Mouse (Mus musculus) liver, embryonic 14.5 days (tissue): Measurements from ENCODE around the gene Dtx3. TPM values are rescaled to one million over a fixed set of nuclear protein-coding genes. Genes with fewer than 3 reads are reported as not detected.
A peak's percentile ranks its signal among the peaks of the same experiment; 100 is the strongest.

Experiments used
- ATAC-seq: fragments of 200-750 bp; cut with Nextera tagmentation; 2 replicates; pipeline ENCODE4 v1.8.0; 2017; ENCODE audit warnings: moderate number of reproducible peaks, mild to moderate bottlenecking, moderate library complexity; ENCODE audit not compliant: insufficient read depth
- DNase-seq, 3 experiments: peaks; one replicate each; pipeline ENCODE4 v3.0.0-alpha.2; 2012 to 2013; ENCODE audit warnings: low read depth in 3 of 3, low spot score in 3 of 3
- H3K27ac ChIP-seq: fragments of 300-500 bp; sonication (generic); 2 replicates; pipeline ENCODE4 v1.5.1; 2014; ENCODE audit warnings: moderate library complexity, mild to moderate bottlenecking, control low read depth, inconsistent platforms
- H3K27me3 ChIP-seq: fragments of 300-500 bp; sonication (generic); 2 replicates; pipeline ENCODE4 v1.6.1; 2014; ENCODE audit warnings: mild to moderate bottlenecking, low read length, moderate library complexity; ENCODE audit not compliant: control insufficient read depth, insufficient read depth
- H3K36me3 ChIP-seq: fragments of 300-500 bp; sonication (generic); replicated peaks from 2 replicates; pipeline ENCODE4 v1.6.1; 2014; ENCODE audit warnings: low read depth; ENCODE audit not compliant: control insufficient read depth, insufficient read depth
- H3K4me1 ChIP-seq, 2 experiments: fragments of 200-500 bp in 1 of 2; fragments of 300-500 bp in 1 of 2; sonication (generic) in 1 of 2; replicated peaks; 2 replicates each; pipeline ENCODE4 v1.6.1; 2012 to 2014; ENCODE audit warnings: antibody characterized with exemption in 1 of 2, inconsistent platforms in 1 of 2, low read length in 1 of 2; ENCODE audit not compliant: control insufficient read depth in 2 of 2, insufficient read depth in 2 of 2
- H3K4me2 ChIP-seq: fragments of 300-500 bp; sonication (generic); 2 replicates; pipeline ENCODE4 v1.6.1; 2014; ENCODE audit warnings: low read depth, mild to moderate bottlenecking, control low read depth, moderate library complexity
- H3K4me3 ChIP-seq, 2 experiments: fragments of 200-500 bp in 1 of 2; fragments of 300-500 bp in 1 of 2; sonication (generic) in 1 of 2; 2 replicates each; pipeline ENCODE4 v1.5.1; 2012 to 2014; ENCODE audit warnings: low read depth in 2 of 2, low read length in 2 of 2, mild to moderate bottlenecking in 2 of 2, control low read depth in 1 of 2, inconsistent platforms in 1 of 2, moderate library complexity in 1 of 2; ENCODE audit not compliant: insufficient read depth in 1 of 2
- H3K9ac ChIP-seq: fragments of 300-500 bp; sonication (generic); replicated peaks from 2 replicates; pipeline ENCODE4 v1.6.1; 2014; ENCODE audit warnings: mild to moderate bottlenecking, control low read depth, moderate library complexity
- H3K9me3 ChIP-seq: fragments of 300-500 bp; sonication (generic); 2 replicates; pipeline ENCODE4 v1.6.1; 2016; ENCODE audit warnings: low read length, mixed read lengths; ENCODE audit not compliant: control insufficient read depth
- CTCF ChIP-seq: IDR thresholded peaks from 2 replicates; pipeline ENCODE4 v1.5.1; 2016; ENCODE audit warnings: antibody characterized with exemption, low read depth, control low read depth
- EP300 ChIP-seq: IDR thresholded peaks from 2 replicates; pipeline ENCODE4 v1.6.1; 2016; ENCODE audit warnings: antibody characterized with exemption, low read depth
- WGBS: fragments of 180-500 bp; shearing (Covaris S2); extraction: QIAGEN DNeasy Blood & Tissue Kit; methylation state at CpG from one replicate; pipeline ENCODE4 v1.1.7; 2014; ENCODE audit not compliant: insufficient replicate concordance; 5-methylcytosine and 5-hydroxymethylcytosine counted together
- polyA plus RNA-seq, 2 experiments: library from polyadenylated mRNA; depleted of rRNA in 1 of 2; stranded (reverse) in 1 of 2; unstranded in 1 of 2; fragments of >200 nt; fragmentation: Nextera tagmentation in 1 of 2; extraction: Ambion mirVana in 1 of 2; gene quantifications; 2 replicates each; pipeline versions ENCODE4 v1.2.1 to v1.2.3; 2012 to 2014

Gene Dtx3
- 35.9 and 38.6 TPM in 2 replicates for polyA plus RNA-seq (2012; rRNA removed)
- 11.2 and 15.0 TPM in 2 replicates for polyA plus RNA-seq (2014; fragmentation: Nextera tagmentation; extraction: Ambion mirVana)

DNA sequence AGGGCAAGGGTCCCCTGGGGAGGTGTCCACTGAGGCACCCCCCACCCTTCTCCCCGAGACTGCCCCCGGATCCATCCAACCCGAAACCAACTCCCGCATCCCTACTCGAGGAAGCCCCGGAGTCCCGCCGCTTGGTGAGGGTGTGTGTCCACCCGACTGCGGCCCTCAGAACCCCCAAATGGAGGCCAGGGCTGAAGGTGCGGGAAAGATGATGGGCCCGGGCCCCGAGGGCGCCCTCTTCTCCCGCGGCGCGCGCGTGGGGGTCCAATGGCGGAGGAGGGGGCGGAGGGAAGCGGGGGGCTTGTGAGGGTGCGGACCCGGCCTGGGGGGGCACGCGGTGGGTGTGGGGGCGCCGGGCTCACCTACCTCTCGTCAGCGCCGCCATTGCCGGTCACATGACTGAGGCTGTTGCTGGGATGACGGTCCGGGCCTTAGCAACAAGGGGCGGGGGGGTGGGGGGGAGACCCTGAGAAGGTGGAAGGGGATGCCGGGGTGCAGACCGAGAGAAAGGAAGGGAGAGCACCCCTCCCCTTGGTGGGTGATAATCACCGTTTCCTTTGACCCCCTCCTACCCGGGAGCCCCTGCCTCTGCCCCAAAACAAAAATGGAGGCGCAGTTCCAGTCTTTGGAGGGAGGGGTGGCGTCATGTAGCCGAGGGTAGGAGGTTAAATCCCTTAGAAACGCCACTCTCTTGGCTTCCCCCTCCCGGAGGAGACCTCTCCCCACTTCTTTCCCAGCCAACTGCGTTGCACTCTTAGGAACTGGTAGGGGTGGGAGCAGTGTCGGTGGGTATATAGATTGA lies at the start of gene Dtx3:
TSS of gene Dtx3 (minus strand) at position 401 of the 802 bp plus-strand sequence.
- no peaks in the 10 kb centered on the region for H3K27me3 ChIP-seq
- ATAC-seq (peak; percentile 55), DNase-seq (no peak)
- peak within 1 kb of the TSS; percentile 58 to 89 for H3K4me3 ChIP-seq
- peak within 1 kb of the TSS; percentile 97 for H3K9ac ChIP-seq
- H3K27ac ChIP-seq, result peak within 1 kb of the TSS; percentile 82
- 1% methylated on average over 32 of the region's 47 CpGs for WGBS
- H3K4me2 ChIP-seq, result peak within 1 kb of the TSS; percentile 94
- peaks cover 30 to 31% of the 10 kb centered on the region in 2 experiments for H3K4me1 ChIP-seq
- no peaks in the 10 kb centered on the region for H3K9me3 ChIP-seq
- no peak for TF ChIP-seq EP300
- no peak for TF ChIP-seq CTCF
- peaks cover 34% of the 10 kb centered on the region for H3K36me3 ChIP-seq

- H3K27me3 ChIP-seq, result peaks cover 17% of the 10 kb centered on the region
- ATAC-seq (no peak), DNase-seq (no peak)
- H3K9me3 ChIP-seq, result no peaks in the 10 kb centered on the region
- H3K9ac ChIP-seq, result no peak overlapping the region
- H3K27ac ChIP-seq, result no peak overlapping the region
- H3K36me3 ChIP-seq, result no peaks in the 10 kb centered on the region
- 48% methylated on average over 18 of the region's 18 CpGs for WGBS
- no peak overlapping the region for H3K4me2 ChIP-seq
- H3K4me3 ChIP-seq, result no peak overlapping the region
- no peaks in the 10 kb centered on the region for H3K4me1 ChIP-seq
- TF ChIP-seq EP300 (no peak), CTCF (no peak)
Observed at GRCm38 (mm10) chr10:127238241-127238824, 42.8 kb upstream of the Dtx3 start.

DNA sequence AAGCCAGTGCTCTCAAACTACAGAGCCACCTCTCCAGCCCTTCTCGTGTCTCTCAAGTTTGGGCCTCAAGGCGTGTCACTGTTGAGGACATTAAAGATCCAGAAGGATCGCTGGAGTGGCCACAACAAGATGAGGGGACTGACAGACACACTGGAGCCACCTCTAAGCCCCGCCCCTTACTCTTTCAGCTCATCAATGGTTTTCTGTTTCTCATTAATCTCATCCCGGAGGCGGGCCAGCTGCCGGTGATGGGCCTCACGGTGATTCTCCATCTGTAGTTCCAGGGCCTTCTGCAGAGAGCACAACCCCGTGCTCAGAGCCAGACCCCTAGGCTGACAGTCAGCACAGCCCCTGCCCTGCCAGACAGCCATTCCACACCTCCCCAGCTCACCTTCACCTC lies 41.0 kb upstream of the Dtx3 start:
- Histone ChIP-seq H3K27ac (no peak overlapping the region), H3K4me2 (no peak overlapping the region), H3K4me1 (no peaks in the 10 kb centered on the region), H3K9me3 (no peaks in the 10 kb centered on the region), H3K4me3 (no peak overlapping the region), H3K36me3 (no peaks in the 10 kb centered on the region), H3K27me3 (peaks cover 17% of the 10 kb centered on the region), H3K9ac (no peak overlapping the region)
- 52% methylated on average over 9 of the region's 9 CpGs for WGBS
- DNase-seq (no peak), ATAC-seq (no peak)
- TF ChIP-seq EP300, result no peak
- TF ChIP-seq CTCF, result no peak

DNA sequence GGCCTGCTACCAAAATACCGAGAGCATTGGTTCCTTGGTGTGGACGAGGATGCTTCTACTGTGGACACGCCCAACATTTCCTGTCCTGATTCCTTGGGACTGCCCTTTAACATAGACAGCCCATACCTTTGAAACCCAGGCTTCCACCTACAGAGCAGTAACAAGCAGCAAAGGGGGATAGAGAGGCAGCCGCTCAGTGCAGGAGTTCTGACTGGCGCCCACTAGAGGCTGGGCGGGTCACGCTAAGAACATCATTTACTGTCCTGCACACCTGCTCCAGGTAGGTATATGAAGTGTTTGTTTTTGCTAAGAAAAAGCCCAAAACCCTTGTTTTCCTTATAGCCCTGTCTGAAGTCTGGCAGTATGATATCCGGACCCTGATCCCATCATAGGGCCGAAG lies 37.6 kb upstream of the Dtx3 start:
- Histone ChIP-seq H3K36me3 (no peaks in the 10 kb centered on the region), H3K9me3 (no peaks in the 10 kb centered on the region), H3K9ac (no peak overlapping the region), H3K4me3 (no peak overlapping the region), H3K4me1 (no peaks in the 10 kb centered on the region), H3K27me3 (peaks cover 11% of the 10 kb centered on the region; the same call in 1 of the 2 replicates), H3K4me2 (no peak overlapping the region), H3K27ac (no peak overlapping the region)
- WGBS, result 70% methylated on average over 9 of the region's 9 CpGs
- no peak for ATAC-seq
- no peak for TF ChIP-seq EP300
- TF ChIP-seq CTCF, result peak; percentile 66
- DNase-seq, result no peak

- peaks cover 2% of the 10 kb centered on the region; the same call in 1 of the 2 replicates for H3K27me3 ChIP-seq
- H3K4me1 ChIP-seq, result no peaks in the 10 kb centered on the region
- ATAC-seq, result no peak
- 71% methylated on average over 14 of the region's 14 CpGs for WGBS
- no peak overlapping the region for H3K9ac ChIP-seq
- no peaks in the 10 kb centered on the region for H3K36me3 ChIP-seq
- TF ChIP-seq EP300, result no peak
- no peak for TF ChIP-seq CTCF
- H3K9me3 ChIP-seq, result no peaks in the 10 kb centered on the region
- H3K4me2 ChIP-seq, result no peak overlapping the region
- no peak overlapping the region for H3K27ac ChIP-seq
- H3K4me3 ChIP-seq, result no peak overlapping the region
- DNase-seq, result no peak
Observed at GRCm38 (mm10) chr10:127231741-127232140, 36.2 kb upstream of the Dtx3 start.
